Mouse (Mus musculus): ENCODE data around the gene Spaca9.

Gene Spaca9

DNA sequence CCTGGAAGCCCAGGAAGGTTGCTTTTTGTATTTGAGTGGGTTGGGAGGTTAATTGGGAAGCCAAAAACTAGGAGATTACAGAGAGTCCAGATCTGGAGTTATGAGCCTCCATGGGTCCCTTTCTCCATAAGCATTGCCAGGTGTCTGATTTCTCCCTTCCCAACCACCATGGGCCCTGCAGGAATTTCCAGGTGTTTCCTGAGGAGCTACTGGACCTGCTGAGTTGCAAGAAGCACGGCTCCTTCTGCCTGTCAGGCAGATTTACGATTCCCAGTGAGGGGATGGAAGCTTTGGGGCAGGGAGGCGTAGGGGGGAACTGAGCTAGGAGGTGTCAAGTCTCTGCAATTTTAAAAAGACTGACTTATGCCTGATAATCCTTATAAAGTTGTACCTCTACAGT, 33.7 kb downstream of the Spaca9 start:
- no peak for DNase-seq (ENCODE audit: low read depth)

DNA sequence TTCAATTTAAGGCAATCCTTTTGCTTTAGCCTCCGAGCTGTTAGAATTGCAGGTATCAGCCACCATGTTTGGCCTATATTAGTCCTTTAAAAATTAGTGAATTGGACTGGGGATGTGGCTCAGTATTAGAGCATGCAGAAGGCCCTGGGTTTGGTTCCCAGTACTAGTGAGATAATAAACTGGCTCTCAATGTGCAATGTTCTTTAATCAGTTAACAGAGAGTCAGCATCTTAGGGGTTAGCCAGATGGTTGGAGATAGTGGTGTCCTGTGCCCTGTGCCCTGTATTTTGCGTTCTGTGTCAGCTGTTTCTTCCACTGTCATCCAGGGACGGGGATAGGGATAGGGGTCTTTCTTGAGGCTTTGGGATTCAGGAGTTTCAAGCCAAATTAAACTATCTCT, 36.6 kb downstream of the Spaca9 start:
- DNase-seq (ENCODE audit: low read depth) = no peak

DNA sequence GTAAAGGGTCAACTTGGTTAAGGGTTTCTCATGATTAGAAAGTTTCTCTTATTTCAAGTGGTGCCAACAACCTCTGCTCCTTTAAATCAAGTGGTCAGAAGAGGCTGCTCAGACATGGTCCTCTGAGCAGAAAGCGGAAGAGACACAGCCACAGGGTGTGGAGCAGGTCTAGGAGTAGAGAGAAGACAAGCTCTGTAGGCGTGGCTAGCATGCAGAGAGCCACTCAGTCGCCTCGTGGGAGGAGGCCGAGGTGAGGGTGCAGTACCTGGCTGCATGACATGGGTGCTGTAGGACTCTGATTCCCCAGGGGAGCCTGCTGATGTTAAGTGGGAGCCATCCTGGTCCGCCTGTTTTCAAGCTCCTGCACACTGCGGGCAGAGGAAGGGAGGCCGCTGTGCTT, 43.3 kb downstream of the Spaca9 start:
- DNase-seq (ENCODE audit: low read depth) = no peak

DNA sequence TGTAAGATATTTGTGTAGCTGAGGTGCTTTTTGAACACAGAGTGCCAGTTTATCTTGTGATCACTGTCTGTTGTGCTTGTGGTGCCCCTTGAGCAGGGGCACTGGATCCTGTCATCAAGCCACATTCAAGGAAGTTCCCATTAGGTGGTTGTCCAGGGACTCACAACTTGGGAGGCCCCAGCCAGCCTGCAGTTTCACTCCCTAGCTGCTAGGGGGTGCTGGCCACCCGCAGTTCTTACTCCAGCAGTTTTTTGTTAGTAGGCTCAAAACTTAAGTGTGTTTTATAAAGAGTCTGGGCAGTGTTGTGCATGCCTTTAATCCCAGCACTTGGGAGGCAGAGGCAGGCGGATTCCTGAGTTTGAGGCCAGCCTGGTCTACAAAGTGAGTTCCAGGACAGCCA, 45.2 kb downstream of the Spaca9 start:
- no peak for DNase-seq (ENCODE audit: low read depth)

DNA sequence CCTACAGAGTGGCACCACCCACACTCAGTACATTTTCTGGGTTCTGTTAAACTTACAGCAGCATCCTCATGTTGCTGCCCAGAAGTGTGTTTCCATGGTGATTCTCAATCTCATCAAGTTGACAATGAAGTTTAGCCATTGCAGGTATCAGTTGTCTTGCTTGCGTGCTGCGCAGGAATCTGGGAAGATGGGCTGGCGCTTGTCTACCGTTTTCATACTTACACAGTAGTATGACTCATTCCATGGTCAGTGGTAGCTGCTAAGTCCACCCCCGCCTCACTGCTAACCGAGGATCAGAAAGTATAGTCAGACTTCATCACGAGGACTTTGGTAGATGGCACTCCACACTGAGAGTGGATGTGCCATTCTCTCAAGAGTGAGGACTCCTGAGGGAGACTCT, 46.2 kb downstream of the Spaca9 start:
- DNase-seq (ENCODE audit: low read depth) = no peak

DNA sequence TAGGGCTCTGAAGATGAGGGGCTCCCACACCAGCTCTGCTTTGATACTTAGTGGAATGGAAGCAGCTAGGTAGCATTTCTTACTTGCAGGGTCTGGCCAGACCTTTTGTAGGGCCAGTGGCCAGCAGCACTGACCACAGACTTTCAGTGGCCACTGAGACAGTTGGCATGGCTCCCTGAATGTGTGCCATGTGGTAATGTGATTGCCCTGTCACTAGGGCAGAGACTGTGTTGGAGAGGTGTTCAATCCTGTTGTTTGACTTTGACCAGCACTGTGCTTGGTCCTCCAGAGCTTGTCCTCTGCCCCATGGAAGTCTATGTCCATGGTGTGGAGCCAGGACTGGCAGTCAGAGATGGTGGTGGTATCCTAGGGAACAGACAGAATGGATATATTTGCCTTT, 49.0 kb downstream of the Spaca9 start:
- no peak for DNase-seq (ENCODE audit: low read depth)

DNA sequence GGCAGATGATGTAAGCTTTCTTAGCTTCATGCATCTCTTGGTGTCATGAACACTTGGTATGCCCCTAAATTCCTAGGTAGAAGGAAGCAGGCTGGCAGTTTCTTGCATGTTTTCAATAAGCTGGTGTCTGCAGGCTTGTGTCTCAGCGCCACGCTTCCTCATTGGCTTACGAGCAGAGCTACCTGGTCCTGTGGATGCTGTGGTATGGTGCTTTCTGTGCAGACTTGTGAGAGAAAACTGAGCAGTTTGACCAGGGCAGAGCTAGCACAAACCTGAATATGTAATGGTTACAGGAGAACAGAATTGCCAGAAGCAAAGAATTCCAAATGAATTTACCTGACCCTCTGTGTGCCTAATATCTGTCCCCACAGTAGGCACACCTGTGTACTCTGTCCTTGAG, 56.4 kb downstream of the Spaca9 start:
- no peak for DNase-seq (ENCODE audit: low read depth)
